Mouse (Mus musculus) c-Kit-positive CD71-negative TER-119-negative erythroid progenitor cells, embryonic 14.5 days (primary cell): ENCODE data around the gene Fry.
"Not testable (repeated sequence)": the region's sequence is repeated elsewhere in the genome, so short reads cannot be mapped to it uniquely, and the experiment has no call there.

ENCODE experiments used
- DNase-seq: peaks from one replicate; pipeline ENCODE4 v3.0.0-alpha.2; 2013; ENCODE audit warnings: low read depth

Fry gene

GRCm38 (mm10) chr5:150457904-150458739 lies 339.7 kb downstream of the Fry start:
- no peak for DNase-seq

DNA sequence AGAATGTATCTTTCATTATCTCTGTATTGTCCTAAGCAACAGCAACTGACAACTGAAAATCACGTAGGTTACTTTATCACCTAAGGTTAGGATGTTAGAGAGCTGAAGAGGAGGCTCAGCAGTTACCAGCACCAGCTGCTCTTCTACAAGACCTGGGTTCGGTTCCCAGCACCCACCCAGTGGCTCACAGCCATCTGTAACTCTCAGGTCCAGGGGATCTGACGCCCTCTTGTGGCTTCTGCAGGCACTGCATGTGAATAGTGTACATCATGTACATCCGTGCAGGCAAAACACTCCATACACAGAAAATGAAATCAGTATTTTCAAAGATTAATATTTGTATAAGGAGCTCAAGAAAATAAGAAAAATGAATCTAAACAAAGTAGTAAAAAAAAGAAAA lies 341.4 kb downstream of the Fry start:
- no peak for DNase-seq

DNA sequence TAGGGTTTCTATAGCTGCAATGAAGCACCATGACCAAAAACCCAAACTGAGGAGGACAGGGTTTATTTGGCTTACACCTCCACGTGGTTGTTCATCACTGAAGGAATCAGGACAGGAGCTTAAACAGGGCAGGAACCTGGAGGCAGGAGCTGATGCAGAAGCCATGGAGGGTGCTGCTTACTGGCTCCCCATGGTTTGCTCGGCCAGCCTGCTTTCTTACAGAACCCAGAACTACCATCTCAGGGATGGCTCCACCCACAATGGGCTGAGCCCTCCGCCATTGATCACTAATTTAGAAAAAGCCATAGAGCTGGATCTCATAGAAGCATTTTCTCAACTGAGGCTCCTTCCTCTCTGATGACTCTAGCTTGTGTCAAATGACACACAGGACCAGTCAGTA lies 346.3 kb downstream of the Fry start:
- no peak for DNase-seq

- no peak for DNase-seq
These were observed 346.8 kb downstream of the Fry start for GRCm38 (mm10) chr5:150465218-150465617.

- no peak for DNase-seq
These were observed 347.7 kb downstream of the Fry start for GRCm38 (mm10) chr5:150466132-150466531.

GRCm38 (mm10) chr5:150468431-150468830 lies 350.0 kb downstream of the Fry start:
- no peak for DNase-seq

DNA sequence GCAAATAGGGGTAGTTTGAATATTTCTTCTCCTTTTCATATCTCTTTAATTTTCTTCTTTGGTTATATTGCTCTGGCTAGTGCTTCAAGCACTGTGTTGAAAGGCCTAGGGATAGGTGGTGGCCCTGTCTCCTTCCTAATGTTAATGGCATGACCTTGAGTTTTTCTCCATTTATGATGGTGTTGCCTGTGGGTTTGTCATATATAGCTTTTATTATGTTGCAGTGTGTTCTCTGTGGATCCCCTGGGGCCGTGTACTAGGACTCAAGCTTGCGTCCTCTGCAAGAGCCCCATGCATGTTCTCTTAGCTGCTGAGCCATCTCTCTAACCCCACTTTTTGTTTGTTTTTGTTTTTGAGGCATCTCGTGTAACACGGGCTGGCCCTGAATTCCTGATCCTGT lies 358.9 kb downstream of the Fry start:
- DNase-seq, result no peak

GRCm38 (mm10) chr5:150478612-150479011 lies 360.2 kb downstream of the Fry start:
- DNase-seq, result no peak

DNA sequence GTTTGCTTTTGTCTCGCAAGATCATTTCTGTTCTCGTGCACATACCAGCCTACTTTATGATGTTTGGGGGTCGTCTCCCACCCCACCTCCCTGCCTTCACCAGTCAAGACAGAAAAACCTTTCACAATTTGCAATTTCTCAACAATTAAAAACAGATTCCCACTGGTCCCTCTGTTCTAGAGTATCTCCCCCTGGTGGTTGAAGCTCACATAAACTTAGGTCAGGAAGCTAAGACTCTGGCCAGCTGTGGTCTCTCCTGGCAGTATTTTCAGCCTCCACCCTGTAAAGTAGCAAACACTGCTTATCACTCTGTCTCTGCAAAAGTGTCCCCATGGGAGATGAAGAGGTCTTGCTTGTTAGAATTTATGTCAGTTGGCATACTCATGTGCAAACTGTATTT lies 366.8 kb downstream of the Fry start:
- no peak for DNase-seq

DNA sequence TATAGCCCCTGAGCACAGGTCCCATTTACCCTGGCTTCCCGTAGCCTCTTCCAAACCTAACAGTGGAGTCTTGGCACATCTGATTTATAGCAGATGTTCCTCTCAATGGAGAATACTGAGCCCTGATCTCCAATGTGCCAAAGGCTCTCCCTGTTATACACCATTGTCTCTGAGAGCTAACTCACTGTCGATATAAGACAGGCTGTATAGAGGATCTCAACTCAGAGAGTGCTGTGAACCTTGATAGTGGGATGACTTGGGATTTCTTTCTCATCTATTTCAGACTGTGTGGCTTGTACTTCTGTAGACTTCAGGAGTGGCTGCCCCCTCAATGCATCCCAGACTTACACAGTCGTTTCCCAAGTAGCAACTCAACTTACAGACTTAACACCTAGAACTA lies 371.8 kb downstream of the Fry start:
- no peak for DNase-seq

DNA sequence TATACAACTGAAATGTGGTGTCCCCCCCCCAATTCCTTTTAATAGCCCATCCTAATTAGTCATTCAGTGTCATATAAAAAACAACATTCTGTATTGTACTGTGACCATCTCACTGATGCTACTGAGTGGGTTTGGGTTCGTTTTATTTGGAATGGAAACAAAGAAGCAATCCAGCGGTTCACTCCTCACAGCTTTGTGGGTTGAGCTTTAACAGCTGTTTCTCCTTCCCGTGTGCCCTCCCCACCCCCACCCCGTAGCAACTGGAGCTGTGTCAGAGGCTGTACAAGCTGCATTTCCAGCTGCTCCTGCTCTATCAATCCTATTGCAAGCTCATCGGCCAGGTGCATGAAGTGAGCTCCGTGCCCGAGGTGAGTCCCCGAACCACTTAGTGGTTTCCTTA lies 372.4 kb downstream of the Fry start:
- no peak for DNase-seq

- DNase-seq, result not testable (repeated sequence)
These were observed 373.2 kb downstream of the Fry start for GRCm38 (mm10) chr5:150491573-150492173.

DNA sequence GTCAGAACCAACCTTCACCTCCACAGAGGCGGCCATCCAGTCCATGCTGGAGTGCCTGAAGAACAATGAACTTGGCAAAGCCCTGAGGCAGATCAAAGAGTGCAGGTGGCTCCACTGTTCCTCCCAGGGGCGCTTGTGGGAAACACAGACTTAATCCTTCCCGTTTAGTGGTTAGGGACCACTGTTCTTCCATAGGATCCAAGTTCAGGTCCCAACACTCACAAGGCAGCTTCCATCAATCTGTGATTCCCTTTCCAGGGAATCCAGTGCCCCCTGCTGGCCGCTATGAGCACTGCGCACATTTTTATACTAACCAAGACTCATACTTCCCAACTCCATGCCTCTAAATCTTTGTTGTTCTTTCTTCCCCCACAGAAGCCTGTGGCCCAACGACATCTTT lies 377.3 kb downstream of the Fry start:
- peak; percentile 17 for DNase-seq

- DNase-seq, result no peak
These were observed 392.2 kb downstream of the Fry start for GRCm38 (mm10) chr5:150510451-150511225.

DNA sequence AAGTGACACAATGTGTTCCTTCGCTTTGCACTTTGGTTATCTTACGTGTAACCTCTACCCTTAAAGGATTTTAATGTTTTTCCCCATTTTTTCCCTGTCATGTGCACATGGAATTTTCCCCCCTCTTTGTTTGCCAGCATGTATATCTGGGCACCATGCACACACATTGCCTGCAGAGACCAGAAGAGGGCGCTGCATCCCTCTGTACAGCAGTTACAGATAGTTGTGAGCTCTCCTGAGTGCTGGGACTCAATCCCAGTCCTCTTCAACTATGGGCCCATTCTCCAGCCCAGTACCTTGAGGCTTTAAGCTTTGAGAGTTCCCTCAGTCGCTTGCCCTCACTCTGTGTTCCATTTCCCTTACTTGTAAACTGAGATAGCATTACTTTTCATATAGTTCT lies 394.8 kb downstream of the Fry start:
- DNase-seq, result no peak

GRCm38 (mm10) chr5:150514027-150514426 lies 395.6 kb downstream of the Fry start:
- no peak for DNase-seq

GRCm38 (mm10) chr5:150518064-150518463 lies 399.6 kb downstream of the Fry start, which contains the start of gene Zar1l:
Zar1l (minus strand) TSS chr5:150518164.
- DNase-seq, result no peak

GRCm38 (mm10) chr5:150519551-150519950 lies 401.1 kb downstream of the Fry start:
- DNase-seq, result peak; percentile 43

- peak; percentile 81 for DNase-seq
These were observed 403.8 kb downstream of the Fry start, which contains the start of gene Brca2 for GRCm38 (mm10) chr5:150521937-150522866. Brca2 (plus strand) TSS chr5:150522630.

- DNase-seq, result no peak
These were observed 404.4 kb downstream of the Fry start for GRCm38 (mm10) chr5:150522867-150523234.

GRCm38 (mm10) chr5:150525239-150525638 lies 406.8 kb downstream of the Fry start:
- no peak for DNase-seq

DNA sequence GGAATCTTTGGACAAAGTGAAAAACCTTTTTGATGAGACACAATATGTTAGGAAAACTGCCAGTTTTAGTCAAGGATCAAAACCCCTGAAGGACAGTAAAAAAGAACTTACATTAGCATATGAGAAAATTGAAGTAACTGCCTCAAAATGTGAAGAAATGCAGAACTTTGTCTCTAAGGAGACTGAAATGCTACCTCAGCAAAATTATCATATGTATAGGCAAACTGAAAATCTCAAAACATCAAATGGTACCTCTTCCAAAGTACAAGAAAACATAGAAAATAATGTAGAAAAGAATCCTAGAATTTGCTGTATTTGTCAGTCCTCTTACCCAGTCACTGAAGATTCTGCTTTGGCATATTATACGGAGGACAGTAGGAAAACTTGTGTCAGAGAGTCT lies 422.9 kb downstream of the Fry start:
- DNase-seq, result no peak
